Mouse (Mus musculus): ENCODE measurements around the gene Sp2. TPM values are rescaled to one million over a fixed set of nuclear protein-coding genes. Genes with fewer than 3 reads are reported as not detected.

The Sp2 gene
- polyA plus RNA-seq, 1 experiment from 2014 or later, result 14.4 TPM

DNA sequence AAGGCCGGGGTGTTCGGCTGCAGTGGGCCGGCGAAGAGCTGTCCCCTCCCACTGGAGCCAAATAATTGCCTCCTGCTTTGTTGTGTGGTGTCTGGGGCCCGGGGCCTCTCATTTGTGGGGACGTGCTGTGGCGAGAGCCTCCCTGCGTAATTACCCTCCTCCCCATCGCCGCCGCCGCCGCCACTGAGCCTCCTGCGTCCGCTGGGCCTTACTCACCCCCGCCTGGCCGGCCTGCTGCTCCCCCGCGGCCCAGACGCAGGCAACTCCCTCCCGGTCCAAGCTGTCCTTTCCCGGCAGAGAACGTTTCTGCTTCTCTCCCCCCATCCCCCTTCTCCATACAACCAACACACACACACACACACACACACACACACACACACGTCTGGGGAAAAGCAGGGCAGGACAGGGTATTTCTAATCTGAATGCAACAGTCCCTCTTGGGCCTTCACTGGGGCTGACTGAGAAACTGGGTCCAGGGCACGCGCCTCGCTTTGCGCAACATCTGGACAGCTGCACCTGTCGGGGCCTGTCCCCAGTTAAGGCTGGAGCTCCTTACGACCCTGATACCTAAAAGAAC is 14.7 kb upstream of the Sp2 start:
- Histone ChIP-seq H3K9ac (peak overlapping the region; percentile 60), H3K27ac (no peak overlapping the region), H3K9me3 (ENCODE audit: control insufficient read depth, low read length) (no peaks in the 10 kb centered on the region), H3K27me3 (ENCODE audit: control insufficient read depth, insufficient read depth, low read length) (no peaks in the 10 kb centered on the region), H3K4me2 (replicated peaks) (peak overlapping the region; percentile 62), H3K4me1 (replicated peaks; ENCODE audit: control insufficient read depth, insufficient read depth, low read length) (peaks cover 14% of the 10 kb centered on the region), H3K36me3 (replicated peaks; ENCODE audit: control insufficient read depth, insufficient read depth) (no peaks in the 10 kb centered on the region), H3K4me3 (replicated peaks; ENCODE audit: low read length) (peak overlapping the region; percentile 28)
- DNase-seq (ENCODE audit: low spot score) (no peak), ATAC-seq (ENCODE audit: low FRiP score) (peak; percentile 27; the same call in 1 of the 2 replicates)
- WGBS, result 3% methylated on average over 30 of the region's 30 CpGs

DNA sequence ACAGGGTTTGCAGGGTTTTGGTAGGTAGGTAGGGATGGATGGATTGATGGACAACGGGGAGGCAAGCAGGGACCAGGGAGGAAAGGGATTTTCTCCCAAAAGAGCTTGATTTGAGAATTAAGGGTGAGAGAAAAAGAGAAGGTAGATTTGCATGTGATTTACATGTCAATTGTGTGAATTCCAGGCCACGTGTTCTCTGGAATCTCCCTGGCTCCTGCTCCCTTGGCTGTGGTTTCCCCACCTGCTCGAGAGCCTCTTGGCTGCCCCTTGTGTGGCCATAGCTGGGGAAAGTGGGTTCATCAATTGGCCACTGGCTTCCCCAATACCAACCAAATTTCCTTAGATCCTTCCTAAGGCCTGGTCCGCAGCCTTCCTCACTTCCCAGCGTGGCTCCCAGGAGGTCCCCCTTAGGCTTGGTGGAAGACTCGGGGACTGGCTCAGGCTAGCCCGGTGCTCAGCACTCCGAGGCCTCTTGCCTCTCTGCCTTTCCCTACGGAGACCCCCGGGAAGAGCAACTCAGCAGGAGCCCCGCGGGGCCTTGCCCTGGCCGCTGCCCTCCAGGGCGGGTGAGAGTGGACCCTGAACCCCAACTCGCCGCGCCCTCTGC is 14.1 kb upstream of the Sp2 start:
- no peaks in the 10 kb centered on the region for H3K9me3 ChIP-seq (ENCODE audit: control insufficient read depth, low read length)
- no peak overlapping the region for H3K27ac ChIP-seq
- WGBS, result 5% methylated on average over 17 of the region's 17 CpGs
- H3K9ac ChIP-seq, result peak overlapping the region; percentile 60
- H3K27me3 ChIP-seq (ENCODE audit: control insufficient read depth, insufficient read depth, low read length), result no peaks in the 10 kb centered on the region
- H3K36me3 ChIP-seq (replicated peaks; ENCODE audit: control insufficient read depth, insufficient read depth), result no peaks in the 10 kb centered on the region
- 0 out of 2 replicates have a peak, but pooled peaks have one; percentile 27 for ATAC-seq (ENCODE audit: low FRiP score)
- peak overlapping the region; percentile 28 for H3K4me3 ChIP-seq (replicated peaks; ENCODE audit: low read length)
- peaks cover 14% of the 10 kb centered on the region for H3K4me1 ChIP-seq (replicated peaks; ENCODE audit: control insufficient read depth, insufficient read depth, low read length)
- no peak for DNase-seq (ENCODE audit: low spot score)
- H3K4me2 ChIP-seq (replicated peaks), result peak overlapping the region; percentile 62

DNA sequence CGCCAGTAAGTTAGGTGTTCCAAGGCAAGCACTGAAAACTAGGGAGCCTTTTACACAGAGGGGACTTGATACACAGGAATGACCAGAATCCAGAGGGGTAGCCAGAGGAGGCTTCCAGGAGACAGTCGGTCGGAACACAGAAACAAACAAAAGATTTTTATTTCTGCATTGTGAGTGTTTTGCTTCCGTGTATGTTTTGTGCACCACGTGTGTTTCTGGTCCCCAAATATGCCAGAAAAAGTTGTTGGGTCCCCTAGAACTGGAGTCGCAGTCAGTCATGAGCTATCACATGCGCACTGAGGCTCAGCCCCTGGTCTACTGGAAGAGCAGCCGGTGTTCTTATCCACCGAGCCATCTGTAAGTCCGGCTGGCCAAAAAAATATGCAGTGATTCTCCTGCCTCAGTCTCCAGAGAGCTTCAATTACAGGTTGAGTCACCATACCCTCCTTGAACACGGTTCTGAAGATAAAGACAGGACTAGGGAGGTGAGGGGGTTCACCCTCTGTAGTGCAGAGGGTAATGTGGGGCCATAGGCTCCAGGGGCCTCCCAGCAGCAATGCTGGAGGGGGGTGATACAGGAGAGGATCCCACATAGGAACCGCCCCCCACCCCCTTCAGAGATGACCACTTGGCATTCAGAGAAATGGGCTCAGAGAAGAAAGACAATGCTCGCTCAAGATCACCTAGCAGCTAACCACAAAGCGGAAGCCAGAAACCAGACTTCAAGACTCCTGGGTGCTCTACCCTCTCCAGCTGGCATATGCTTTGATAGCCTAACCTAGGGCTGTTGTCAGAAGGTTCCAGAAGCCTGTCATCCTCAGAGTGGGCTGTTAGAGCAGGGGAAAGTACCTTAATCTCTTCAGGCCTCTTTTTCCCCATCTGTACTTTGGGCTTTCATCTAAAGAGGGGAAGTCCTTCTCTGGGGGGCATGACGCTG is 13.3 kb upstream of the Sp2 start:
- no peak for DNase-seq (ENCODE audit: low spot score)
- Histone ChIP-seq H3K4me3 (replicated peaks; ENCODE audit: low read length) (no peak overlapping the region), H3K4me2 (replicated peaks) (no peak overlapping the region), H3K36me3 (replicated peaks; ENCODE audit: control insufficient read depth, insufficient read depth) (no peaks in the 10 kb centered on the region), H3K9ac (no peak overlapping the region), H3K9me3 (ENCODE audit: control insufficient read depth, low read length) (no peaks in the 10 kb centered on the region), H3K27ac (no peak overlapping the region), H3K4me1 (replicated peaks; ENCODE audit: control insufficient read depth, insufficient read depth, low read length) (peaks cover 14% of the 10 kb centered on the region), H3K27me3 (ENCODE audit: control insufficient read depth, insufficient read depth, low read length) (no peaks in the 10 kb centered on the region)
- WGBS, result 80% methylated on average over 15 of the region's 15 CpGs
- no peak for ATAC-seq (ENCODE audit: low FRiP score)

DNA sequence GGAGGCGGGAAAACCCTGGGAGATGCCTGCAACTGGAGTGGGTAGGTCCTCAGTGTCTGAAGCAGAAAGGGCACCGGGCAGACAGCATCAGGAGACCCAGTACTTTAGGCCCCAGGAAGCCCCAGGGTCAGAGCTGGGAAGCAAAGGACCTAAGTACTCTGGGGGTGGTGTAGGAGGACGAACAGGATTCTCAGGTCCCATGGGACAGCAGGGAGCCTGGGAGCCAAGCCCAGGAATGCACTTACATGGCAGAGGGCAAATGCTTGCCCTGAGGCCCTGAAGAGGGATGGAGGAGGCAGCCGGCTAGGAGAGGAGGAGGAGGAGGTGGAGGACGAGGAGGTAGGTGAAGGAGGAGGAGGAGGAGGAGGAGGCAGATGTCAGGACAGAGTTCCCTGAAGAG is 12.3 kb upstream of the Sp2 start:
- ATAC-seq (ENCODE audit: low FRiP score), result no peak
- no peak for DNase-seq (ENCODE audit: low spot score)
- no peak overlapping the region for H3K4me3 ChIP-seq (replicated peaks; ENCODE audit: low read length)
- 20% methylated on average over 5 of the region's 5 CpGs for WGBS
- H3K9ac ChIP-seq, result no peak overlapping the region
- no peak overlapping the region for H3K27ac ChIP-seq
- no peak overlapping the region for H3K4me2 ChIP-seq (replicated peaks)
- H3K36me3 ChIP-seq (replicated peaks; ENCODE audit: control insufficient read depth, insufficient read depth), result no peaks in the 10 kb centered on the region
- peaks cover 14% of the 10 kb centered on the region for H3K4me1 ChIP-seq (replicated peaks; ENCODE audit: control insufficient read depth, insufficient read depth, low read length)
- no peaks in the 10 kb centered on the region for H3K27me3 ChIP-seq (ENCODE audit: control insufficient read depth, insufficient read depth, low read length)
- no peaks in the 10 kb centered on the region for H3K9me3 ChIP-seq (ENCODE audit: control insufficient read depth, low read length)

DNA sequence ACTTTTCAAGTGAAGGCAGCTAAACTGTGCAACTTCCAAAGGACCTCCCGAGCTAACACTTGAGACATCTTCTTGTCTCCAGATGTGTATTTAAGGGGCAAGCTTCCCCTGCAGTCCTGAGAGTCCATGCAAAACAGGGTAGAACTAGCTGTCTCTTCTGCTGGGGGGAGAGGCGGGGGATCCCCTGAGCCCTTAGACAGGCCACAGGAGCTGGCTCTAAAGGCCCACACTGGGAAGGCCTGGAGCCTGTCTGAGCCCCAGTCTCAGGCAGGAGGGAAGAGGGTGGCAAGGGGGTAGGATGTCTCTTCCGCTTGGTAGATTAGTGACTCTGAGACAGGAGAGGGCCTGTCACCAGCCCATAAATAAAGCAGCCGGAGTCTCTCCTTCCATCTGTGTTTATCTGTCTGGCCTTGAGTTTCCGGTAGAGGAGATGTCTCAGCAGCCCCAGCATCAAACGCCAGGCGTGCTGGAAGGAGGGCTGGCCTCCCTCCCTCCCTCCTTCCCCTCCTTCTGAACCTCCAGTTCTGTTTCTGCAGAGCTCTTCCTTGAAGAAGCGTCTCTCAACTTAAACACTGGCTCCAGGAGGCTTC is 10.1 kb upstream of the Sp2 start:
- peaks cover 14% of the 10 kb centered on the region for H3K4me1 ChIP-seq (replicated peaks; ENCODE audit: control insufficient read depth, insufficient read depth, low read length)
- no peak overlapping the region for H3K4me3 ChIP-seq (replicated peaks; ENCODE audit: low read length)
- H3K4me2 ChIP-seq (replicated peaks), result no peak overlapping the region
- DNase-seq (ENCODE audit: low spot score) (no peak), ATAC-seq (ENCODE audit: low FRiP score) (no peak)
- H3K9ac ChIP-seq, result no peak overlapping the region
- peaks cover 3% of the 10 kb centered on the region; the same call in 1 of the 2 replicates for H3K27me3 ChIP-seq (ENCODE audit: control insufficient read depth, insufficient read depth, low read length)
- H3K27ac ChIP-seq, result no peak overlapping the region
- H3K9me3 ChIP-seq (ENCODE audit: control insufficient read depth, low read length), result no peaks in the 10 kb centered on the region
- H3K36me3 ChIP-seq (replicated peaks; ENCODE audit: control insufficient read depth, insufficient read depth), result no peaks in the 10 kb centered on the region
- 53% methylated on average over 8 of the region's 8 CpGs for WGBS

DNA sequence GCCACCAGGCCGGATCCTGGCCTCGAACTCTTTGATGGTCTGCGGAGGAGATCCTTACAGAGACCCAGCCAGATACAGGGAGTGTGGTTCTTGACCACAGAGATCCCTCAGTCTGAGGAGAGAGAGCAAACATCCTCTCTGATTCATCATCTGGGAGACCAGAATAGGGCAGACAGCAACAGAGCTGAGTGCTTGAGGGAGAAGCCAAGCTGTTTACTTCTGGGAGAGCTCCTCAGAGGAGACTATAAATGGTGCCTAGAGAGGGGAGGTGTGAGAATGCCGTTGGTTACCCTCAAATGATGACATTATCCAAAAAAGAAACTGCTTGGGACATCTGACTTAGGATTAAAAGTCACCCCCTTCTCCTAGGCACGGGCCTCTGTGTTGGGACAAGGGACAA is 8.7 kb upstream of the Sp2 start:
- ATAC-seq (ENCODE audit: low FRiP score), result no peak
- H3K4me2 ChIP-seq (replicated peaks), result no peak overlapping the region
- H3K27ac ChIP-seq, result no peak overlapping the region
- no peaks in the 10 kb centered on the region for H3K36me3 ChIP-seq (replicated peaks; ENCODE audit: control insufficient read depth, insufficient read depth)
- H3K4me3 ChIP-seq (replicated peaks; ENCODE audit: low read length), result no peak overlapping the region
- no peak for DNase-seq (ENCODE audit: low spot score)
- no peak overlapping the region for H3K9ac ChIP-seq
- no peaks in the 10 kb centered on the region for H3K9me3 ChIP-seq (ENCODE audit: control insufficient read depth, low read length)
- peaks cover 5% of the 10 kb centered on the region; the same call in 1 of the 2 replicates for H3K4me1 ChIP-seq (replicated peaks; ENCODE audit: control insufficient read depth, insufficient read depth, low read length)
- H3K27me3 ChIP-seq (ENCODE audit: control insufficient read depth, insufficient read depth, low read length), result peaks cover 12% of the 10 kb centered on the region
- 80% methylated on average over 5 of the region's 5 CpGs for WGBS

DNA sequence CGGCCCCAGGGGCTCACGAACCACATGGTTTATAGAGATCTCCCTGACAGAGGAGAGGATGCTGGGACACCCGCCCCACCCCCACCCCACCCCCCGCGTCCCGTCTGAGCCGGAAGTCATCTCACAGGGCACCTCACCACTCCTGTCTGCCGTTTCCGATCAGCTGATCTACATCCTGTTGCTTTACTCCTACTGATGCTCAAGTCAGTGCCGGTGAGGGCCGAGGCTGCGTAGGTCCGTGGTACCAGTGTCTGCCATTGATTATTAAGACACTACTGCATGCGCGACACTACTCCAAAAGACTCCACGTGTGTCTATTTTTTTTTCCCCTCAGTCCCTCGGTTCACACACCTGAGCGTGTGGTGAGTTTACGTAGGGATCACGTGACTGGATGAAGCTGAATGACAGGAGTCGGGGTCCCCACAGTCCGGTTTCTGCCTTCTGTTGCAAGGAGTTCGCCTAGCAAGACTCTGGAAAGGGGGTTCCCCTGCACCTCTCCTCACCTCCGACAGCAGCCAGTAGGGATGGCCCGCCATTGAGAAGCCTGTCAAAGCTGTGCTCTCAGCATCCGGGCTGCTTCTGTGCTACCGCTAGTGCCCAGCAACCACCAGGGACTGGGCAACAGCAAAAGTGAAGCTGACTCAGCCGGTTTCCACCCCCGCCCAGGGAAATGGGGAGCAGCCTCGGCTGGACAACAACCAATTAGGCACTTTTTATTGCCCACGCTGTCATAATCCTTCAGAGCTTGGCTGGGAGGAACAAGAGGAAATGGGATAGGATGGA is 5.3 kb upstream of the Sp2 start:
- H3K27ac ChIP-seq, result 0 out of 2 replicates have a peak overlapping the region, but pooled peaks have one; percentile 33
- WGBS, result 8% methylated on average over 31 of the region's 31 CpGs
- peaks cover 16% of the 10 kb centered on the region for H3K27me3 ChIP-seq (ENCODE audit: control insufficient read depth, insufficient read depth, low read length)
- H3K4me1 ChIP-seq (replicated peaks; ENCODE audit: control insufficient read depth, insufficient read depth, low read length), result peaks cover 4% of the 10 kb centered on the region; the same call in 1 of the 2 replicates
- H3K36me3 ChIP-seq (replicated peaks; ENCODE audit: control insufficient read depth, insufficient read depth), result no peaks in the 10 kb centered on the region
- H3K4me3 ChIP-seq (replicated peaks; ENCODE audit: low read length), result peak overlapping the region; percentile 31
- no peaks in the 10 kb centered on the region for H3K9me3 ChIP-seq (ENCODE audit: control insufficient read depth, low read length)
- peak overlapping the region; percentile 54 for H3K4me2 ChIP-seq (replicated peaks)
- DNase-seq (ENCODE audit: low spot score), result no peak
- peak overlapping the region; percentile 41 for H3K9ac ChIP-seq
- peak; percentile 60; the same call in 1 of the 2 replicates for ATAC-seq (ENCODE audit: low FRiP score)

DNA sequence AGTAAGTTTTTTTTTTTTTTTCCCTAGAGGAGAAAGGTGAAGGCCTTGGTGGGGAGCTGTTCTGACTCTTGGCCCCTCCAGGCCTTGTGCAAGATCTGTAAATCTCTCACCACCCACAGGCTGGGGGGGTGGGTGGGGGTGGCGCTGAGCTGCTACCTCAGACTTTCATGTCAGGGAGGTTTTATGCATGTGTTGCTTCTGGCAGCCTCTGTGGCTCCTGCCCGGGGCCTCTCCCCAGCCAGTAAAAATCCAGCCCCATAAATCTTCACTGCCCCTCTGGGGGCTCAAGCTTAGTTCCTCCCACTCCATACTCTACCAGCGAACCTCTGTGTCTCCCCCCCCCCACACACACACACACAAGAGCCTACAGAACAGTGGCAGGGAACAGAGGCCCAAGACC is 3.7 kb upstream of the Sp2 start:
- WGBS, result 53% methylated on average over 3 of the region's 3 CpGs
- H3K27me3 ChIP-seq (ENCODE audit: control insufficient read depth, insufficient read depth, low read length), result peaks cover 16% of the 10 kb centered on the region
- H3K4me2 ChIP-seq (replicated peaks), result no peak overlapping the region
- no peak for DNase-seq (ENCODE audit: low spot score)
- peaks cover 4% of the 10 kb centered on the region; the same call in 1 of the 2 replicates for H3K4me1 ChIP-seq (replicated peaks; ENCODE audit: control insufficient read depth, insufficient read depth, low read length)
- H3K4me3 ChIP-seq (replicated peaks; ENCODE audit: low read length), result no peak overlapping the region
- no peaks in the 10 kb centered on the region for H3K36me3 ChIP-seq (replicated peaks; ENCODE audit: control insufficient read depth, insufficient read depth)
- no peak for ATAC-seq (ENCODE audit: low FRiP score)
- no peak overlapping the region for H3K9ac ChIP-seq
- H3K9me3 ChIP-seq (ENCODE audit: control insufficient read depth, low read length), result no peaks in the 10 kb centered on the region
- H3K27ac ChIP-seq, result no peak overlapping the region
